Mouse (Mus musculus) lung, adult 2 months (tissue): ENCODE measurements around the gene Tubgcp5.

Experiments
- CTCF ChIP-seq: fragments of 200-500 bp; IDR thresholded peaks from 2 replicates; pipeline ENCODE4 v1.5.1; 2011; ENCODE audit warnings: mild to moderate bottlenecking, low read length, control low read depth; ENCODE audit not compliant: insufficient read depth
- POLR2A ChIP-seq: fragments of 200-500 bp; IDR thresholded peaks from 2 replicates; pipeline ENCODE4 v1.6.1; 2011; ENCODE audit warnings: low read depth, mild to moderate bottlenecking, control low read depth, low read length, borderline replicate concordance; ENCODE audit errors: extremely low read depth

- TF ChIP-seq CTCF = no peak
- TF ChIP-seq POLR2A = no peak
These were observed 77.5 kb downstream of the Tubgcp5 start for GRCm38 (mm10) chr7:55871476-55871875.
